Mouse (Mus musculus) forebrain, postnatal 0 days (tissue): ENCODE measurements around the gene Cidec. TPM values are rescaled to one million over a fixed set of nuclear protein-coding genes. Genes with fewer than 3 reads are reported as not detected.

Source experiments
- ATAC-seq: fragments of 200-750 bp; cut with Nextera tagmentation; 2 replicates; pipeline ENCODE4 v1.8.0; 2017; ENCODE audit warnings: mild to moderate bottlenecking, moderate library complexity
- DNase-seq: peaks from one replicate; pipeline ENCODE4 v3.0.0-alpha.2; 2015
- H3K27ac ChIP-seq: fragments of 300-500 bp; sonication (generic); 2 replicates; pipeline ENCODE4 v1.5.1; 2014; ENCODE audit warnings: low read depth, mild to moderate bottlenecking, antibody characterized with exemption, low read length, moderate library complexity, mixed read lengths
- H3K27me3 ChIP-seq: fragments of 300-500 bp; sonication (generic); 2 replicates; pipeline ENCODE4 v1.6.1; 2014; ENCODE audit warnings: mild to moderate bottlenecking, low read length, mixed read lengths; ENCODE audit not compliant: insufficient read depth
- H3K36me3 ChIP-seq: fragments of 300-500 bp; sonication (generic); 2 replicates; pipeline ENCODE4 v1.6.1; 2014; ENCODE audit warnings: mild to moderate bottlenecking, moderate library complexity; ENCODE audit not compliant: insufficient read depth
- H3K4me1 ChIP-seq: fragments of 300-500 bp; sonication (generic); 2 replicates; pipeline ENCODE4 v1.6.1; 2014; ENCODE audit warnings: antibody characterized with exemption; ENCODE audit not compliant: insufficient read depth
- H3K4me2 ChIP-seq: fragments of 300-500 bp; sonication (generic); 2 replicates; pipeline ENCODE4 v1.6.1; 2014; ENCODE audit warnings: low read depth, mild to moderate bottlenecking, moderate library complexity
- H3K4me3 ChIP-seq: fragments of 300-500 bp; sonication (generic); 2 replicates; pipeline ENCODE4 v1.5.1; 2014; ENCODE audit warnings: low read depth, low read length, mixed read lengths
- H3K9ac ChIP-seq: fragments of 300-500 bp; sonication (generic); 2 replicates; pipeline ENCODE4 v1.6.1; 2014; ENCODE audit warnings: mild to moderate bottlenecking
- H3K9me3 ChIP-seq: fragments of 300-500 bp; sonication (generic); 2 replicates; pipeline ENCODE4 v1.6.1; 2016; ENCODE audit warnings: low read length
- CTCF ChIP-seq: sonication (generic); IDR thresholded peaks from 2 replicates; pipeline ENCODE4 v1.5.1; 2016; ENCODE audit warnings: antibody characterized with exemption, control low read depth, low read depth
- WGBS: fragments of 180-500 bp; shearing (Covaris S2); extraction: QIAGEN DNeasy Blood & Tissue Kit; methylation state at CpG from one replicate; pipeline ENCODE4 v1.1.7; 2014; 5-methylcytosine and 5-hydroxymethylcytosine counted together
- polyA plus RNA-seq: library from polyadenylated mRNA; unstranded; fragments of >200 nt; fragmentation: Nextera tagmentation; extraction: Ambion mirVana; gene quantifications from 2 replicates; pipeline ENCODE4 v1.2.1, GENCODE M21; 2015
- total RNA-seq: library from RNA; depleted of rRNA; stranded (reverse); fragments of >200 nt; gene quantifications from 2 replicates; pipeline ENCODE4 v1.2.3, GENCODE M21; 2014

The Cidec gene
- total and polyA plus RNA-seq, 2 experiments from 2014 or later: not detected

DNA sequence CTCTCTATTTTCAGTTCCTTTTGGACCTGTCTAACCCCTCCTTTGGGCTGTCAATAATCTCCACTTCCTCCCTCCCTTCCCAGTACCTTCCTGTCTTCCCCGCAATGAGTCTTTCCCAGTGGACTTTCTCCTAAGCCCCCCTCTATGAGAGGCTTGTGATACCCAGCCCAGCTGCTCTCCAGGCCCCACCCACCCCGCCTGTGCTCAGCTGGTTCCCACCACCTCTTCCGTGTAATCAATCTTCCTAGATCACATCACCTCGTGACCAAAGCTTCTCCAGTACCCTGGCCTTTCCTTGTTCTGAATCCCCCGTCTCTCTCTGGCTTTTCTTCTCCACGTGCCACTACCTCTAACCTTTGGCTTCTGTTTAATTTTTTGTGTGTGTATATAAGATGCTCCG, 41.8 kb upstream of the Cidec start:
- TF ChIP-seq CTCF: no peak
- no peaks in the 10 kb centered on the region for H3K9me3 ChIP-seq
- 63% methylated on average over 7 of the region's 7 CpGs for WGBS

DNA sequence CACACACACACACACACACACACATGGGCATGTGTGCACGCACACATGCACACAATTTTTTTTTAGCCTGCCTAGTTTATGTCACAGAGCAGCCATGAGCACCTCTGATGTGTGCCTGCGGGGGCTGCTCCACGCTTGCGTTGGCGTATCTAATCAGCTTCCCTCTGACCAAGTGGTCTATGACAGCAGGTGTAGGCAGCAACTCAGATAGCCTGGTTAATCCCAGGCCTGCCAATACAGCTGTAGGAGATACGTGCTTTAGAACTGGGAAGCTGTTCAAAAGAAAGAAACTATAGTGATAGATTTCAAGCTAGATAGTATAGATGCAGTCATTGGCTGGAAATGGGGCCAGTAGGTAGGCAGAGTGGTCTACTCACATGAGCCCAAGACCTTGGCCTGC, 38.2 kb upstream of the Cidec start:
- no peak overlapping the region for H3K9ac ChIP-seq
- TF ChIP-seq CTCF: no peak
- no peak overlapping the region for H3K4me3 ChIP-seq
- no peak overlapping the region for H3K4me2 ChIP-seq
- H3K9me3 ChIP-seq: no peaks in the 10 kb centered on the region
- no peak overlapping the region for H3K27ac ChIP-seq
- ATAC-seq: no peak
- 91% methylated on average over 6 of the region's 6 CpGs for WGBS
- H3K4me1 ChIP-seq: 0 out of 2 replicates have a peak, but pooled peaks cover 4% of the 10 kb centered on the region
- peaks cover 13% of the 10 kb centered on the region for H3K27me3 ChIP-seq
- no peaks in the 10 kb centered on the region for H3K36me3 ChIP-seq
- DNase-seq: no peak

More for the DNA sequence above, 41.8 kb upstream of the Cidec start:
- ATAC-seq: no peak
- Histone ChIP-seq H3K4me2 (no peak overlapping the region), H3K27me3 (no peaks in the 10 kb centered on the region), H3K4me1 (no peaks in the 10 kb centered on the region), H3K36me3 (no peaks in the 10 kb centered on the region), H3K27ac (no peak overlapping the region), H3K9ac (no peak overlapping the region), H3K4me3 (no peak overlapping the region)
- no peak for DNase-seq

DNA sequence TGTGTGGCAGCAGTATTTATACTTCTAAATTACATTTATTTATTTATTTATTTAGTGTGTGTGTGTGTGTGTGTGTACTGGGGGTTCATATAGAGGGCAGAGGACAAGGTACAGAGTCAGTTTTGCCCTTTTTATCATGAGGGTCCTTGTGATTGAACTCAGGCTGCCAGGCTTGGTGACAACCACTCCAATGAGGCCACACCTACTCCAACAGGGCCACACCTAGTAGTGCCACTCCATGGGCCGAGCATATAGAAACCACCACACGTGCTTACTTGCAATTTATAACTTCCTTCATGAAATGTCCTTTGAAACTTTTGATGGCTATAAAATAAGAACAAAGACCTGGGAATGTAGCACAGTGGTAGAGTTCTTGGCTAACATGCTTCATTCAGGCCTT, 37.7 kb upstream of the Cidec start:
- no peak overlapping the region for H3K4me3 ChIP-seq
- no peak overlapping the region for H3K27ac ChIP-seq
- no peaks in the 10 kb centered on the region for H3K9me3 ChIP-seq
- 0 out of 2 replicates have a peak, but pooled peaks cover 4% of the 10 kb centered on the region for H3K4me1 ChIP-seq
- no peak overlapping the region for H3K4me2 ChIP-seq
- H3K36me3 ChIP-seq: no peaks in the 10 kb centered on the region
- no peak for TF ChIP-seq CTCF
- ATAC-seq: no peak
- no peak for DNase-seq
- no peak overlapping the region for H3K9ac ChIP-seq
- 81% methylated on average over 2 of the region's 2 CpGs for WGBS
- H3K27me3 ChIP-seq: peaks cover 13% of the 10 kb centered on the region

DNA sequence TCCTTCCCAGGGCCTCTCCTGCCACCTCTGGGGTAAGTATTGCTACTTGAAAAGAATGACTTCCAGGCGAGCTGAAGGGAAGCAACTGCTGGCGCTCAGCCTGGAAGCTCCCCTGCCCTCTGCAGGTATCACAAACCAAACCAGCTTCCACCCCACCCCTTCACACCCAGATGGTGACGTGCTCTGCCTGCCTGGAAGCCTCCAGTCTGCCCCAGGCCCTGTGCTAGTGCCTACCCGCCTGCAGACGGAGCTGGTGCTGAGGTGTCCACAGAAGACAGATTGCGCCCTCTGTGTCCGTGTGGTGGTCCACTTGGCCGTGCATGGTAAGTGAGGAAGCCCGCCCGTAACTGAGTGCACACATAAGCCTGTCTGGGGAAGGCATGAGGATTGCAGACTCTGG, 36.5 kb upstream of the Cidec start:
- Histone ChIP-seq H3K4me3 (no peak overlapping the region), H3K36me3 (no peaks in the 10 kb centered on the region), H3K4me2 (no peak overlapping the region), H3K4me1 (0 out of 2 replicates have a peak, but pooled peaks cover 4% of the 10 kb centered on the region), H3K27me3 (peaks cover 13% of the 10 kb centered on the region), H3K27ac (no peak overlapping the region), H3K9me3 (no peaks in the 10 kb centered on the region), H3K9ac (no peak overlapping the region)
- no peak for ATAC-seq
- WGBS: 59% methylated on average over 10 of the region's 10 CpGs
- DNase-seq: no peak
- TF ChIP-seq CTCF: no peak

DNA sequence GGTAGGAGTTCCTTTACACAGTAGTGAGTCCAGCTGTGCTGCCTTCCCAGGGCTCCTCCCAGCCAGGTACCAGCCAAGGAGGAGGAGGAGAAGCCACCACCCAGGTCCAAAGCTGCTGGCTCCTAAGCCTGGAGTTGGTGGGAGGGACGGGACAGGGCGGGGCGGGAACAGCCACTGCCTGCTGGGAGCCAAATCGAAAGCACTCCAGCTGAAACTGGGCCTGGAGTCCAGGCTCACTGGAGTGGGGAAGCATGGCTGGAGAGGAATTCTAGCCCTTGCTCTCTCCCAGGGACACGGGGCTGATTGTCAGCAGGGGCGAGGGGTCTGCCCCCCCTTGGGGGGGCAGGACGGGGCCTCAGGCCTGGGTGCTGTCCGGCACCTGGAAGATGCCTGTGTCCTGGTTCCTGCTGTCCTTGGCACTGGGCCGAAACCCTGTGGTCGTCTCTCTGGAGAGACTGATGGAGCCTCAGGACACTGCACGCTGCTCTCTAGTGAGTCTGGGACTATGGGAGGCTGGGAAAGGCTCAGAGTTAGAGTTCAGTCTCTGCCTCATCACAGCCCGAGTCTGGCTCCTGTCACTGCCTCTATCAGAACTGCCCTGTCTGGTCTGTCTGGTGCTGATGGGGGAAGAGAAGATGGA, 35.9 kb upstream of the Cidec start, which contains the start of gene Il17rc:
Gene Il17rc (plus strand): TSS at position 131 of the 640 bp plus-strand sequence.
- H3K4me2 ChIP-seq: peak within 1 kb of the TSS; percentile 19; the same call in 1 of the 2 replicates
- peaks cover 13% of the 10 kb centered on the region for H3K27me3 ChIP-seq
- no peaks in the 10 kb centered on the region for H3K36me3 ChIP-seq
- H3K4me1 ChIP-seq: 0 out of 2 replicates have a peak, but pooled peaks cover 4% of the 10 kb centered on the region
- H3K27ac ChIP-seq: no peak within 1 kb of the TSS
- no peak for ATAC-seq
- DNase-seq: no peak
- H3K9ac ChIP-seq: no peak within 1 kb of the TSS
- no peak within 1 kb of the TSS for H3K4me3 ChIP-seq
- TF ChIP-seq CTCF: no peak
- no peaks in the 10 kb centered on the region for H3K9me3 ChIP-seq
- 24% methylated on average over 12 of the region's 12 CpGs for WGBS

DNA sequence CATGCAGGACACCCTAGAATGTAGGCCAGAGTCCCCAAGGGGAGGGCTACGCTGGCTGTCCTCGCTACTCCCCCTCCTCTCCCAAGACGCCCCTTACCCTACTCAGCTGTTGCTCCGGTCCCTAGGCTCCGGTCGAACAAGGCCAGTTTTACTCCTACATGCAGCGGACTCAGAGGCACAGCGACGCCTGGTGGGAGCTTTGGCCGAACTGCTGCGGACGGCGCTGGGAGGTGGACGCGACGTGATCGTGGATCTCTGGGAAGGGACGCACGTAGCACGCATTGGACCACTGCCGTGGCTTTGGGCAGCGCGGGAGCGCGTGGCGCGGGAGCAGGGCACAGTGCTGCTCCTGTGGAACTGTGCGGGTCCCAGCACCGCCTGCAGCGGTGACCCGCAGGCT, 33.9 kb upstream of the Cidec start:
- H3K27ac ChIP-seq: no peak overlapping the region
- H3K9me3 ChIP-seq: no peaks in the 10 kb centered on the region
- 1% methylated on average over 31 of the region's 31 CpGs for WGBS
- TF ChIP-seq CTCF: peak; percentile 85
- peak overlapping the region; percentile 59 for H3K4me2 ChIP-seq
- H3K4me3 ChIP-seq: peak overlapping the region; percentile 29
- 0 out of 2 replicates have a peak, but pooled peaks cover 4% of the 10 kb centered on the region for H3K4me1 ChIP-seq
- peak overlapping the region; percentile 41 for H3K9ac ChIP-seq
- H3K36me3 ChIP-seq: no peaks in the 10 kb centered on the region
- ATAC-seq (peak; percentile 85), DNase-seq (peak; percentile 76)
- H3K27me3 ChIP-seq: peaks cover 13% of the 10 kb centered on the region

DNA sequence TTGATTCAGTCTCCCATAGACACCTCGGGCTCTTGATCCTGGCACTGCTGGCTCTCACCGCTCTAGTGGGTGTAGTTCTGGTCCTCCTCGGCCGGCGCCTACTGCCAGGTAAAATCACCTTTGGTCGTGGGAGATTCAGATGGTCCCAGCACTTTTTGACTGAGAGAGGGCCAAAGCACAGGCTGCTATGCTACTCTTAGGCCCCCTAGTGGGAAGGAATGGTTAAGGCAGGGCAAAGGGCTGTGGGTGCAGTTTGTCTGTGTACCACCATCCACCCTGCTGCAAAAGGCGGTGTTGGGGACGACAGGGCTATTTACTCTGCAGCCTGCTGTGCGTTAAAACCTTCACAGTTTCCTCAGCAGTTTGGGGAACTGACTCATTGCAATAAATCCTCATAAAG, 33.5 kb upstream of the Cidec start:
- 0 out of 2 replicates have a peak, but pooled peaks cover 4% of the 10 kb centered on the region for H3K4me1 ChIP-seq
- H3K9me3 ChIP-seq: no peaks in the 10 kb centered on the region
- DNase-seq (peak; percentile 74), ATAC-seq (peak; percentile 89)
- peak overlapping the region; percentile 59 for H3K4me2 ChIP-seq
- H3K36me3 ChIP-seq: no peaks in the 10 kb centered on the region
- 8% methylated on average over 9 of the region's 9 CpGs for WGBS
- peaks cover 13% of the 10 kb centered on the region for H3K27me3 ChIP-seq
- H3K9ac ChIP-seq: peak overlapping the region; percentile 41; the same call in 1 of the 2 replicates
- H3K4me3 ChIP-seq: peak overlapping the region; percentile 29
- no peak overlapping the region for H3K27ac ChIP-seq
- peak; percentile 75 for TF ChIP-seq CTCF
